ENCODE assay signal across 9 mouse cellular contexts in genomic region chr19:12500881-12501311, GRCm38 (mm10). TPM values are rescaled to one million over a fixed set of nuclear protein-coding genes. Genes with fewer than 3 reads are reported as not detected.
DNase-seq lines count a peak whose midpoint lies in the region; ATAC-seq and TF ChIP-seq lines count a peak whose summit lies in the region.
"Had no signal": no experiment of that assay in that cellular context is flagged by ENCODE, and none has a peak within 500 bp of the region (broad histone marks: within the 10 kb centered on the region; RNA-seq: fewer than 3 reads in every experiment).

No protein-coding gene starts in this region.

- no peak for TF ChIP-seq CTCF in small intestine, adult 2 months (IDR thresholded peaks at IDR 0.05; ENCODE audit: extremely low read depth, insufficient read length, insufficient replicate concordance, low read depth, low read length)

- 1% methylated on average over 38 of the region's 38 CpGs for WGBS in heart, embryonic 12.5 days
- WGBS in macrophage (ENCODE audit: missing documents) = 1% methylated on average over 37 of the region's 38 CpGs
- under 1% methylated on average over 36 of the region's 38 CpGs for WGBS in small intestine, adult 2 months

- peaks cover 50% of the 10 kb centered on the region; the same call in 1 of the 2 replicates for H3K79me2 ChIP-seq in macrophage (ENCODE audit: inconsistent target)

- no peak for TF ChIP-seq POLR2A in small intestine, adult 2 months (IDR thresholded peaks at IDR 0.05; ENCODE audit: low read depth, low read length)

- H3K9ac ChIP-seq in heart, embryonic 12.5 days = peak overlapping the region; percentile 76

- peak overlapping the region; percentile 95 for H3K4me2 ChIP-seq in heart, embryonic 12.5 days

- peaks cover 35% of the 10 kb centered on the region for H3K27me3 ChIP-seq in heart, embryonic 12.5 days (replicated peaks)
- H3K27me3 ChIP-seq in small intestine, adult 2 months (ENCODE audit: control insufficient read depth, insufficient read depth, low read length) = no peaks in the 10 kb centered on the region

- no peak overlapping the region for H3K27ac ChIP-seq in heart, embryonic 12.5 days (ENCODE audit: poor library complexity, severe bottlenecking)
- no peak overlapping the region for H3K27ac ChIP-seq in macrophage
- peak overlapping the region; percentile 65 for H3K27ac ChIP-seq in small intestine, adult 2 months (ENCODE audit: insufficient read depth, low read depth, low read length)

- H3K9me3 ChIP-seq in heart, embryonic 12.5 days (replicated peaks) = no peaks in the 10 kb centered on the region

- H3K4me3 ChIP-seq in heart, embryonic 12.5 days = peak overlapping the region; percentile 62
- peak overlapping the region; percentile 30 for H3K4me3 ChIP-seq in macrophage (ENCODE audit: inconsistent target)
- H3K4me3 ChIP-seq in small intestine, adult 2 months (ENCODE audit: low read depth, low read length) = peak overlapping the region; percentile 67

- H3K4me1 ChIP-seq in heart, embryonic 12.5 days (replicated peaks) = 0 out of 2 replicates have a peak, but pooled peaks cover 4% of the 10 kb centered on the region
- peaks cover 3% of the 10 kb centered on the region; the same call in 1 of the 2 replicates for H3K4me1 ChIP-seq in small intestine, adult 2 months (ENCODE audit: control insufficient read depth, insufficient read depth, insufficient read length, low read length)

- DNase-seq in frontal cortex, postnatal 36 days (ENCODE audit: low spot score in 2 of 2) = peak; percentile 53 to 58
- DNase-seq in frontal cortex, postnatal 14 days (ENCODE audit: low spot score in 2 of 2) = no peak
- peak; percentile 9 for DNase-seq in ES-CJ7 (ENCODE audit: low read depth, low spot score)
- DNase-seq in cerebellum, postnatal 14 days = peak; percentile 60 to 62
- peak; percentile 32 to 64 for DNase-seq in kidney, postnatal 25 days

- no peaks in the 10 kb centered on the region for H3K36me3 ChIP-seq in heart, embryonic 12.5 days
- no peaks in the 10 kb centered on the region for H3K36me3 ChIP-seq in macrophage (ENCODE audit: inconsistent target)
- no peaks in the 10 kb centered on the region for H3K36me3 ChIP-seq in small intestine, adult 2 months (ENCODE audit: control insufficient read depth, insufficient read depth, low read length)
- H3K36me3 ChIP-seq: G1E had no signal

- peak; percentile 69 for ATAC-seq in heart, embryonic 12.5 days (ENCODE audit: insufficient number of reproducible peaks, low FRiP score)

RNA-seq across cellular contexts. Expression of gene Dtx4, which starts 0.4 kb away (rescaled TPM):
- 1.4 and 1.7 TPM in 2 replicates for polyA plus RNA-seq in heart, embryonic 12.5 days (2016; fragmentation: Nextera tagmentation; extraction: Ambion mirVana)
- 100 to 1,000 TPM in 4 of 26 experiments, 10 to 100 TPM in 14, 1 to 10 TPM in 8; 7.0 to 144 (median 22.3) TPM for total RNA-seq in macrophage (2018; cell fraction: chromatin; rRNA removed)
- total RNA-seq in macrophage (2018; cell fraction: cytosol; rRNA removed) = 10 to 100 TPM; 10.2 to 96.6 (median 29.8) TPM
- total RNA-seq in macrophage (2018; cell fraction: nucleus; rRNA removed) = 100 to 1,000 TPM in 3 of 26 experiments, 10 to 100 TPM in 21, 1 to 10 TPM in 2; 8.5 to 133 (median 28.5) TPM
- polyA plus RNA-seq in macrophage (2018) = 17.5 to 35.6 TPM (median 30.8 TPM) in 3 replicates
- 7.1 and 11.1 TPM in 2 replicates for polyA plus RNA-seq in small intestine, adult 2 months (2012; rRNA removed)
- polyA plus RNA-seq: G1E had no signal

RNA-seq across cellular contexts. Expression of gene Mpeg1, which starts 40.3 kb away (rescaled TPM):
- polyA plus RNA-seq in heart, embryonic 12.5 days (2016; fragmentation: Nextera tagmentation; extraction: Ambion mirVana) = 0.06 and 0.18 TPM in 2 replicates
- 100 to 1,000 TPM; 252 to 707 (median 456) TPM for total RNA-seq in macrophage (2018; cell fraction: chromatin; rRNA removed)
- total RNA-seq in macrophage (2018; cell fraction: cytosol; rRNA removed) = 1,000 to 10,000 TPM; 1,942 to 3,390 (median 2,625) TPM
- 1,000 to 10,000 TPM in 25 of 26 experiments, 100 to 1,000 TPM in 1; 793 to 4,386 (median 3,068) TPM for total RNA-seq in macrophage (2018; cell fraction: nucleus; rRNA removed)
- 2,177 to 2,766 TPM (median 2,684 TPM) in 3 replicates for polyA plus RNA-seq in macrophage (2018)
- polyA plus RNA-seq in small intestine, adult 2 months (2012; rRNA removed) = 2.7 and 3.5 TPM in 2 replicates
- polyA plus RNA-seq: G1E had no signal

RNA-seq across cellular contexts. Expression of gene Fam111a, which starts 44.6 kb away (rescaled TPM):
- 21.0 and 21.8 TPM in 2 replicates for polyA plus RNA-seq in heart, embryonic 12.5 days (2016; fragmentation: Nextera tagmentation; extraction: Ambion mirVana)
- total RNA-seq in macrophage (2018; cell fraction: chromatin; rRNA removed) = 10 to 100 TPM in 25 of 26 experiments, 1 to 10 TPM in 1; 7.4 to 79.6 (median 40.6) TPM
- total RNA-seq in macrophage (2018; cell fraction: cytosol; rRNA removed) = 10 to 100 TPM; 36.0 to 74.7 (median 60.7) TPM
- 100 to 1,000 TPM in 2 of 26 experiments, 10 to 100 TPM in 24; 26.5 to 166 (median 46.1) TPM for total RNA-seq in macrophage (2018; cell fraction: nucleus; rRNA removed)
- 55.9 to 176 TPM (median 125 TPM) in 3 replicates for polyA plus RNA-seq in macrophage (2018)
- polyA plus RNA-seq in small intestine, adult 2 months (2012; rRNA removed) = 0.17 and 0.33 TPM in 2 replicates

Comparison
In these comparisons a context has a peak if more than half of its experiments do, and no peak if none do; other contexts are left out.
1. DNase-seq: peak in frontal cortex, postnatal 36 days (2 of 2), ES-CJ7 (single experiment), cerebellum, postnatal 14 days (2 of 2) and kidney, postnatal 25 days (2 of 2); none in frontal cortex, postnatal 14 days (0 of 2).
2. RNA of gene Mpeg1, which starts 40.3 kb away (polyA plus RNA-seq): 2,177 to 2,766 TPM in macrophage; 2.7 to 3.5 TPM in small intestine, adult 2 months and 0.06 to 0.18 TPM in heart, embryonic 12.5 days; every median in the first group is over 100 times any median in the second.
3. RNA of gene Fam111a, which starts 44.6 kb away (polyA plus RNA-seq): 55.9 to 176 TPM in macrophage and 21.0 to 21.8 TPM in heart, embryonic 12.5 days; 0.17 to 0.33 TPM in small intestine, adult 2 months; every median in the first group is over 10 times any median in the second.
4. Peak in every context shown above with its lines, with median percentiles within 50 percentile points of each other: H3K4me3 ChIP-seq.